Mouse (Mus musculus): Measurements from ENCODE around the gene Aox1. TPM values are rescaled to one million over a fixed set of nuclear protein-coding genes. Genes with fewer than 3 reads are reported as not detected.
"Not testable (repeated sequence)": the region's sequence is repeated elsewhere in the genome, so short reads cannot be mapped to it uniquely, and the experiment has no call there.

Gene Aox1
- polyA plus RNA-seq (2015; fragmentation: Nextera tagmentation; extraction: Ambion mirVana) = 0.41 and 0.43 TPM in 2 replicates

- Histone ChIP-seq H3K27me3 (replicated peaks) (no peaks in the 10 kb centered on the region; the same call in 1 of the 2 replicates), H3K4me3 (peak within 1 kb of the TSS; percentile 46), H3K9ac (peak within 1 kb of the TSS; percentile 71), H3K4me1 (peaks cover 41% of the 10 kb centered on the region), H3K36me3 (peaks cover 13% of the 10 kb centered on the region), H3K4me2 (peak within 1 kb of the TSS; percentile 75), H3K9me3 (no peaks in the 10 kb centered on the region), H3K27ac (replicated peaks) (peak within 1 kb of the TSS; percentile 80)
- ATAC-seq (ENCODE audit: extremely low read depth, insufficient number of reproducible peaks, low FRiP score, low TSS enrichment) = 0 out of 2 replicates have a peak, but pooled peaks have one; percentile 42
- WGBS = 7% methylated on average over 12 of the region's 12 CpGs
Measured at GRCm38 (mm10) chr1:58029636-58030117, at the start of gene Aox1. Gene Aox1, plus strand, starts transcription at chr1:58029931.

- no peaks in the 10 kb centered on the region for H3K36me3 ChIP-seq
- H3K4me2 ChIP-seq = no peak overlapping the region
- H3K27me3 ChIP-seq (replicated peaks) = no peaks in the 10 kb centered on the region
- peak overlapping the region; percentile 32; the same call in 1 of the 2 replicates for H3K27ac ChIP-seq (replicated peaks)
- no peaks in the 10 kb centered on the region for H3K9me3 ChIP-seq
- H3K4me1 ChIP-seq = no peaks in the 10 kb centered on the region; the same call in 1 of the 2 replicates
- no peak overlapping the region for H3K4me3 ChIP-seq
- WGBS = 53% methylated on average over 6 of the region's 6 CpGs
- no peak overlapping the region for H3K9ac ChIP-seq
- ATAC-seq (ENCODE audit: extremely low read depth, insufficient number of reproducible peaks, low FRiP score, low TSS enrichment) = no peak
Measured at GRCm38 (mm10) chr1:57989052-57989600, 40.6 kb upstream of the Aox1 start.

- Histone ChIP-seq H3K4me1 (peaks cover under 1% of the 10 kb centered on the region), H3K9me3 (no peaks in the 10 kb centered on the region), H3K4me2 (no peak overlapping the region), H3K27me3 (replicated peaks) (no peaks in the 10 kb centered on the region), H3K4me3 (no peak overlapping the region), H3K9ac (no peak overlapping the region), H3K27ac (replicated peaks) (no peak overlapping the region), H3K36me3 (no peaks in the 10 kb centered on the region)
- 56% methylated on average over 2 of the region's 2 CpGs for WGBS
- ATAC-seq (ENCODE audit: extremely low read depth, insufficient number of reproducible peaks, low FRiP score, low TSS enrichment) = no peak
Measured at GRCm38 (mm10) chr1:57991277-57991676, 38.5 kb upstream of the Aox1 start.

- no peaks in the 10 kb centered on the region for H3K27me3 ChIP-seq (replicated peaks)
- 6% methylated on average over 30 of the region's 30 CpGs for WGBS
- peaks cover 29% of the 10 kb centered on the region for H3K4me1 ChIP-seq
- peaks cover 12% of the 10 kb centered on the region for H3K36me3 ChIP-seq
- peak; percentile 92 for ATAC-seq (ENCODE audit: extremely low read depth, insufficient number of reproducible peaks, low FRiP score, low TSS enrichment)
- peak within 1 kb of the TSS; percentile 96 for H3K4me3 ChIP-seq
- H3K27ac ChIP-seq (replicated peaks) = peak within 1 kb of the TSS; percentile 79
- H3K4me2 ChIP-seq = peak within 1 kb of the TSS; percentile 92
- H3K9me3 ChIP-seq = no peaks in the 10 kb centered on the region
- peak within 1 kb of the TSS; percentile 91 for H3K9ac ChIP-seq
Measured at GRCm38 (mm10) chr1:57995432-57996132, 34.1 kb upstream of the Aox1 start, which contains the start of gene Sgo2a. Gene Sgo2a, plus strand, starts transcription at chr1:57995971.

GRCm38 (mm10) chr1:57996133-57996615, 33.6 kb upstream of the Aox1 start:
- Histone ChIP-seq H3K27me3 (replicated peaks) (no peaks in the 10 kb centered on the region), H3K9ac (peak overlapping the region; percentile 91), H3K4me2 (peak overlapping the region; percentile 92), H3K4me3 (peak overlapping the region; percentile 96), H3K9me3 (no peaks in the 10 kb centered on the region), H3K4me1 (peaks cover 29% of the 10 kb centered on the region), H3K36me3 (peaks cover 17% of the 10 kb centered on the region), H3K27ac (replicated peaks) (peak overlapping the region; percentile 79)
- 0% methylated on average over 29 of the region's 29 CpGs for WGBS
- peak; percentile 21; the same call in 1 of the 2 replicates for ATAC-seq (ENCODE audit: extremely low read depth, insufficient number of reproducible peaks, low FRiP score, low TSS enrichment)

- Histone ChIP-seq H3K4me2 (peak overlapping the region; percentile 92), H3K27me3 (replicated peaks) (no peaks in the 10 kb centered on the region), H3K4me3 (peak overlapping the region; percentile 96; the same call in 1 of the 2 replicates), H3K36me3 (peaks cover 30% of the 10 kb centered on the region), H3K27ac (replicated peaks) (no peak overlapping the region), H3K4me1 (peaks cover 29% of the 10 kb centered on the region), H3K9ac (no peak overlapping the region), H3K9me3 (no peaks in the 10 kb centered on the region)
- WGBS = 79% methylated on average over 3 of the region's 3 CpGs
- no peak for ATAC-seq (ENCODE audit: extremely low read depth, insufficient number of reproducible peaks, low FRiP score, low TSS enrichment)
Measured at GRCm38 (mm10) chr1:57998146-57998545, 31.6 kb upstream of the Aox1 start.

- H3K36me3 ChIP-seq = peaks cover 56% of the 10 kb centered on the region
- not testable (repeated sequence) for H3K4me1 ChIP-seq; H3K27me3 ChIP-seq (replicated peaks); ATAC-seq (ENCODE audit: extremely low read depth, insufficient number of reproducible peaks, low FRiP score, low TSS enrichment); H3K9me3 ChIP-seq; H3K27ac ChIP-seq (replicated peaks); H3K4me3 ChIP-seq; H3K9ac ChIP-seq; H3K4me2 ChIP-seq
- WGBS = 93% methylated on average over 7 of the region's 7 CpGs
Measured at GRCm38 (mm10) chr1:58006388-58006787, 23.3 kb upstream of the Aox1 start.

GRCm38 (mm10) chr1:58018856-58019255, 10.9 kb upstream of the Aox1 start, which contains the start of gene Kctd18:
Gene Kctd18, minus strand, starts transcription at chr1:58018956.
- H3K27me3 ChIP-seq (replicated peaks) = no peaks in the 10 kb centered on the region
- H3K27ac ChIP-seq (replicated peaks) = no peak within 1 kb of the TSS
- no peak for ATAC-seq (ENCODE audit: extremely low read depth, insufficient number of reproducible peaks, low FRiP score, low TSS enrichment)
- no peak within 1 kb of the TSS for H3K4me2 ChIP-seq
- no peak within 1 kb of the TSS for H3K4me3 ChIP-seq
- H3K9me3 ChIP-seq = no peaks in the 10 kb centered on the region
- H3K36me3 ChIP-seq = peaks cover 80% of the 10 kb centered on the region
- no peaks in the 10 kb centered on the region for H3K4me1 ChIP-seq
- H3K9ac ChIP-seq = no peak within 1 kb of the TSS
- WGBS = 92% methylated on average over 7 of the region's 7 CpGs

- Histone ChIP-seq H3K4me2 (peak overlapping the region; percentile 40), H3K9ac (0 out of 2 replicates have a peak overlapping the region, but pooled peaks have one; percentile 40), H3K4me3 (no peak overlapping the region), H3K27ac (replicated peaks) (peak overlapping the region; percentile 72), H3K36me3 (peaks cover 29% of the 10 kb centered on the region), H3K9me3 (no peaks in the 10 kb centered on the region), H3K4me1 (peaks cover 41% of the 10 kb centered on the region), H3K27me3 (replicated peaks) (no peaks in the 10 kb centered on the region; the same call in 1 of the 2 replicates)
- WGBS = 17% methylated on average over 7 of the region's 7 CpGs
- no peak for ATAC-seq (ENCODE audit: extremely low read depth, insufficient number of reproducible peaks, low FRiP score, low TSS enrichment)
Measured at GRCm38 (mm10) chr1:58027707-58028106, 2.0 kb upstream of the Aox1 start.

- Histone ChIP-seq H3K4me1 (peaks cover 41% of the 10 kb centered on the region), H3K27me3 (replicated peaks) (no peaks in the 10 kb centered on the region; the same call in 1 of the 2 replicates), H3K36me3 (peaks cover 8% of the 10 kb centered on the region; the same call in 1 of the 2 replicates), H3K9me3 (no peaks in the 10 kb centered on the region), H3K27ac (replicated peaks) (peak overlapping the region; percentile 80), H3K9ac (peak overlapping the region; percentile 71), H3K4me2 (peak overlapping the region; percentile 75), H3K4me3 (peak overlapping the region; percentile 46)
- peak; percentile 29; the same call in 1 of the 2 replicates for ATAC-seq (ENCODE audit: extremely low read depth, insufficient number of reproducible peaks, low FRiP score, low TSS enrichment)
- WGBS = 17% methylated on average over 13 of the region's 13 CpGs
Measured at GRCm38 (mm10) chr1:58030156-58030871, 583 bp downstream of the Aox1 start.

Data from heart, embryonic 13.5 days (tissue).